Mouse (Mus musculus): Measurements from ENCODE around the gene Mroh3. TPM values are rescaled to one million over a fixed set of nuclear protein-coding genes. Genes with fewer than 3 reads are reported as not detected.

The Mroh3 gene
- polyA plus RNA-seq, 1 experiment, result 2.2 TPM

GRCm38 (mm10) chr1:136174101-136174606, 38.5 kb downstream of the Mroh3 start:
- Histone ChIP-seq H3K4me1 (ENCODE audit: control insufficient read depth, insufficient read depth, insufficient read length, low read length) (peaks cover 37% of the 10 kb centered on the region), H3K27ac (ENCODE audit: insufficient read depth, low read depth, low read length) (peak overlapping the region; percentile 87), H3K27me3 (ENCODE audit: control insufficient read depth, insufficient read depth, low read length) (no peaks in the 10 kb centered on the region), H3K4me3 (ENCODE audit: low read depth, low read length) (peak overlapping the region; percentile 52), H3K36me3 (ENCODE audit: control insufficient read depth, insufficient read depth, low read length) (peaks cover 27% of the 10 kb centered on the region)
- TF ChIP-seq CTCF (IDR thresholded peaks at IDR 0.05; ENCODE audit: extremely low read depth, insufficient read length, insufficient replicate concordance, low read depth, low read length), result no peak
- TF ChIP-seq POLR2A (IDR thresholded peaks at IDR 0.05; ENCODE audit: low read depth, low read length), result no peak; the same call in 1 of the 2 replicates
- 16% methylated on average over 13 of the region's 13 CpGs for WGBS

- Histone ChIP-seq H3K36me3 (ENCODE audit: control insufficient read depth, insufficient read depth, low read length) (peaks cover 25% of the 10 kb centered on the region), H3K27ac (ENCODE audit: insufficient read depth, low read depth, low read length) (peak overlapping the region; percentile 80), H3K4me1 (ENCODE audit: control insufficient read depth, insufficient read depth, insufficient read length, low read length) (peaks cover 36% of the 10 kb centered on the region), H3K4me3 (ENCODE audit: low read depth, low read length) (no peak overlapping the region), H3K27me3 (ENCODE audit: control insufficient read depth, insufficient read depth, low read length) (no peaks in the 10 kb centered on the region)
- TF ChIP-seq CTCF (IDR thresholded peaks at IDR 0.05; ENCODE audit: extremely low read depth, insufficient read length, insufficient replicate concordance, low read depth, low read length), result no peak
- TF ChIP-seq POLR2A (IDR thresholded peaks at IDR 0.05; ENCODE audit: low read depth, low read length), result no peak
- WGBS, result 46% methylated on average over 12 of the region's 12 CpGs
Observed at GRCm38 (mm10) chr1:136172696-136173095, 39.9 kb downstream of the Mroh3 start.

GRCm38 (mm10) chr1:136170109-136170508, 42.5 kb downstream of the Mroh3 start:
- no peak overlapping the region for H3K27ac ChIP-seq (ENCODE audit: insufficient read depth, low read depth, low read length)
- no peaks in the 10 kb centered on the region for H3K27me3 ChIP-seq (ENCODE audit: control insufficient read depth, insufficient read depth, low read length)
- peak; percentile 85; the same call in 1 of the 2 replicates for TF ChIP-seq CTCF (IDR thresholded peaks at IDR 0.05; ENCODE audit: extremely low read depth, insufficient read length, insufficient replicate concordance, low read depth, low read length)
- TF ChIP-seq POLR2A (IDR thresholded peaks at IDR 0.05; ENCODE audit: low read depth, low read length), result no peak
- 13% methylated on average over 5 of the region's 5 CpGs for WGBS
- H3K4me3 ChIP-seq (ENCODE audit: low read depth, low read length), result no peak overlapping the region
- H3K36me3 ChIP-seq (ENCODE audit: control insufficient read depth, insufficient read depth, low read length), result peaks cover 22% of the 10 kb centered on the region
- H3K4me1 ChIP-seq (ENCODE audit: control insufficient read depth, insufficient read depth, insufficient read length, low read length), result peaks cover 22% of the 10 kb centered on the region

- H3K4me1 ChIP-seq (ENCODE audit: control insufficient read depth, insufficient read depth, insufficient read length, low read length), result peaks cover 7% of the 10 kb centered on the region
- no peak overlapping the region for H3K4me3 ChIP-seq (ENCODE audit: low read depth, low read length)
- no peak overlapping the region for H3K27ac ChIP-seq (ENCODE audit: insufficient read depth, low read depth, low read length)
- TF ChIP-seq CTCF (IDR thresholded peaks at IDR 0.05; ENCODE audit: extremely low read depth, insufficient read length, insufficient replicate concordance, low read depth, low read length) (peak; percentile 26; the same call in 1 of the 2 replicates), POLR2A (IDR thresholded peaks at IDR 0.05; ENCODE audit: low read depth, low read length) (no peak)
- 79% methylated on average over 8 of the region's 8 CpGs for WGBS
- peaks cover 35% of the 10 kb centered on the region for H3K36me3 ChIP-seq (ENCODE audit: control insufficient read depth, insufficient read depth, low read length)
- H3K27me3 ChIP-seq (ENCODE audit: control insufficient read depth, insufficient read depth, low read length), result no peaks in the 10 kb centered on the region
Observed at GRCm38 (mm10) chr1:136167657-136168056, 45.0 kb downstream of the Mroh3 start.

- Histone ChIP-seq H3K36me3 (ENCODE audit: control insufficient read depth, insufficient read depth, low read length) (peaks cover 44% of the 10 kb centered on the region), H3K27ac (ENCODE audit: insufficient read depth, low read depth, low read length) (no peak overlapping the region), H3K4me1 (ENCODE audit: control insufficient read depth, insufficient read depth, insufficient read length, low read length) (no peaks in the 10 kb centered on the region), H3K27me3 (ENCODE audit: control insufficient read depth, insufficient read depth, low read length) (no peaks in the 10 kb centered on the region), H3K4me3 (ENCODE audit: low read depth, low read length) (no peak overlapping the region)
- WGBS, result 88% methylated on average over 2 of the region's 2 CpGs
- TF ChIP-seq CTCF (IDR thresholded peaks at IDR 0.05; ENCODE audit: extremely low read depth, insufficient read length, insufficient replicate concordance, low read depth, low read length) (no peak), POLR2A (IDR thresholded peaks at IDR 0.05; ENCODE audit: low read depth, low read length) (no peak)
Observed at GRCm38 (mm10) chr1:136165436-136165835, 47.2 kb downstream of the Mroh3 start.

GRCm38 (mm10) chr1:136161333-136161921, 51.2 kb downstream of the Mroh3 start:
- 90% methylated on average over 7 of the region's 7 CpGs for whole genome bisulfite sequencing
- H3K4me1 ChIP-seq (ENCODE audit: control insufficient read depth, insufficient read depth, insufficient read length, low read length), result peaks cover 18% of the 10 kb centered on the region
- H3K4me3 ChIP-seq (ENCODE audit: low read depth, low read length), result no peak overlapping the region
- H3K27ac ChIP-seq (ENCODE audit: insufficient read depth, low read depth, low read length), result no peak overlapping the region
- TF ChIP-seq CTCF (IDR thresholded peaks at IDR 0.05; ENCODE audit: extremely low read depth, insufficient read length, insufficient replicate concordance, low read depth, low read length) (no peak), POLR2A (IDR thresholded peaks at IDR 0.05; ENCODE audit: low read depth, low read length) (no peak)
- H3K36me3 ChIP-seq (ENCODE audit: control insufficient read depth, insufficient read depth, low read length), result peaks cover 69% of the 10 kb centered on the region
- H3K27me3 ChIP-seq (ENCODE audit: control insufficient read depth, insufficient read depth, low read length), result no peaks in the 10 kb centered on the region

GRCm38 (mm10) chr1:136160930-136161329, 51.7 kb downstream of the Mroh3 start:
- Histone ChIP-seq H3K4me1 (ENCODE audit: control insufficient read depth, insufficient read depth, insufficient read length, low read length) (peaks cover 19% of the 10 kb centered on the region), H3K4me3 (ENCODE audit: low read depth, low read length) (no peak overlapping the region), H3K27me3 (ENCODE audit: control insufficient read depth, insufficient read depth, low read length) (no peaks in the 10 kb centered on the region), H3K27ac (ENCODE audit: insufficient read depth, low read depth, low read length) (no peak overlapping the region), H3K36me3 (ENCODE audit: control insufficient read depth, insufficient read depth, low read length) (peaks cover 74% of the 10 kb centered on the region)
- WGBS, result 95% methylated on average over 6 of the region's 6 CpGs
- TF ChIP-seq CTCF (IDR thresholded peaks at IDR 0.05; ENCODE audit: extremely low read depth, insufficient read length, insufficient replicate concordance, low read depth, low read length), result no peak
- no peak for TF ChIP-seq POLR2A (IDR thresholded peaks at IDR 0.05; ENCODE audit: low read depth, low read length)
